Mouse (Mus musculus) embryonic facial prominence, embryonic 14.5 days (tissue): ENCODE data around the gene Pdlim7. TPM values are rescaled to one million over a fixed set of nuclear protein-coding genes. Genes with fewer than 3 reads are reported as not detected.

Source experiments
- ATAC-seq: fragments of 200-750 bp; cut with Nextera tagmentation; 2 replicates; pipeline ENCODE4 v1.8.0; 2017; ENCODE audit warnings: low read depth, moderate number of reproducible peaks, moderate TSS enrichment
- DNase-seq: peaks from one replicate; pipeline ENCODE4 v3.0.0-alpha.2; 2015; ENCODE audit warnings: low spot score
- H3K27ac ChIP-seq: fragments of 300-500 bp; sonication (generic); replicated peaks from 2 replicates; pipeline ENCODE4 v1.5.1; 2014; ENCODE audit warnings: low read depth, mild to moderate bottlenecking, low read length, moderate library complexity
- H3K27me3 ChIP-seq: fragments of 300-500 bp; sonication (generic); replicated peaks from 2 replicates; pipeline ENCODE4 v1.6.1; 2014; ENCODE audit warnings: low read length; ENCODE audit not compliant: control insufficient read depth, insufficient read depth
- H3K36me3 ChIP-seq: fragments of 300-500 bp; sonication (generic); 2 replicates; pipeline ENCODE4 v1.6.1; 2014; ENCODE audit warnings: low read length, mixed read lengths; ENCODE audit not compliant: control insufficient read depth, insufficient read depth
- H3K4me1 ChIP-seq: fragments of 300-500 bp; sonication (generic); 2 replicates; pipeline ENCODE4 v1.6.1; 2014; ENCODE audit warnings: antibody characterized with exemption, low read length; ENCODE audit not compliant: control insufficient read depth, insufficient read depth
- H3K4me2 ChIP-seq: fragments of 300-500 bp; sonication (generic); 2 replicates; pipeline ENCODE4 v1.6.1; 2014; ENCODE audit warnings: low read depth, mild to moderate bottlenecking, low read length, moderate library complexity, mixed read lengths
- H3K4me3 ChIP-seq: fragments of 300-500 bp; sonication (generic); 2 replicates; pipeline ENCODE4 v1.5.1; 2014; ENCODE audit warnings: low read depth, mild to moderate bottlenecking, low read length
- H3K9ac ChIP-seq: fragments of 300-500 bp; sonication (generic); 2 replicates; pipeline ENCODE4 v1.6.1; 2014; ENCODE audit warnings: low read depth, mild to moderate bottlenecking, low read length, moderate library complexity, mixed read lengths
- H3K9me3 ChIP-seq: fragments of 300-500 bp; sonication (generic); 2 replicates; pipeline ENCODE4 v1.6.1; 2016; ENCODE audit warnings: low read length; ENCODE audit not compliant: control insufficient read depth
- WGBS: fragments of 180-500 bp; shearing (Covaris S2); extraction: QIAGEN DNeasy Blood & Tissue Kit; methylation state at CpG from one replicate; pipeline ENCODE4 v1.1.7; 2014; 5-methylcytosine and 5-hydroxymethylcytosine counted together
- microRNA-seq: library from miRNA; unstranded; fragments of <30 nt; microRNA quantifications from one replicate; pipeline ENCODE4, GENCODE M21; 2016; ENCODE audit warnings: borderline number of aligned reads
- polyA plus RNA-seq: library from polyadenylated mRNA; unstranded; fragments of >200 nt; fragmentation: Nextera tagmentation; extraction: Ambion mirVana; gene quantifications from 2 replicates; pipeline ENCODE4 v1.2.1, GENCODE M21; 2014

Gene Pdlim7
- polyA plus RNA-seq, 1 experiment from 2014 or later, result 204 TPM

- Histone ChIP-seq H3K9me3 (no peaks in the 10 kb centered on the region), H3K4me1 (peaks cover 9% of the 10 kb centered on the region), H3K4me3 (peak overlapping the region; percentile 84), H3K36me3 (peaks cover 19% of the 10 kb centered on the region), H3K27me3 (no peaks in the 10 kb centered on the region), H3K27ac (no peak overlapping the region), H3K4me2 (peak overlapping the region; percentile 84), H3K9ac (peak overlapping the region; percentile 96)
- 85% methylated on average over 6 of the region's 6 CpGs for WGBS
- no peak for DNase-seq
- no peak for ATAC-seq
Observed at GRCm38 (mm10) chr13:55446483-55447105, 66.9 kb downstream of the Pdlim7 start.

Small RNAs within 50 kb of the gene (microRNA-seq; reads per million reads assigned to microRNA genes)
- not detected for gene Mir6943
- 22.9 reads per million, percentile 35 among the genes with 10 or more reads in this experiment for gene Mir6944
- gene Mir6945, result 1.5 reads per million

Other genes starting within 250 kb of the Pdlim7 start
- 413 and 451 TPM in 2 replicates for gene Prelid1, start 193.2 kb downstream of the Pdlim7 start, polyA plus RNA-seq
- gene Rab24, start 191.7 kb downstream of the Pdlim7 start, polyA plus RNA-seq, result 92.1 and 102 TPM in 2 replicates
- gene Mxd3, start 183.9 kb downstream of the Pdlim7 start, polyA plus RNA-seq, result 36.0 and 39.4 TPM in 2 replicates
- gene Lman2, start 150.9 kb downstream of the Pdlim7 start, polyA plus RNA-seq, result 102 and 105 TPM in 2 replicates
- gene Rgs14, start 143.9 kb downstream of the Pdlim7 start, polyA plus RNA-seq, result 1.3 and 3.3 TPM in 2 replicates
- not detected in 2 replicates for gene Slc34a1, start 115.5 kb downstream of the Pdlim7 start, polyA plus RNA-seq
- gene Pfn3, start 98.4 kb downstream of the Pdlim7 start, polyA plus RNA-seq, result 0.70 TPM in 1 of 2 replicates, not detected in the other
- not detected in 2 replicates for gene F12, start 86.9 kb downstream of the Pdlim7 start, polyA plus RNA-seq
- 44.0 and 46.6 TPM in 2 replicates for gene Grk6, start 68.6 kb downstream of the Pdlim7 start, polyA plus RNA-seq
- 1.9 and 2.7 TPM in 2 replicates for gene Prr7, start 49.4 kb downstream of the Pdlim7 start, polyA plus RNA-seq
- 141 and 167 TPM in 2 replicates for gene Dbn1, start 25.6 kb downstream of the Pdlim7 start, polyA plus RNA-seq
- 2.5 and 3.8 TPM in 2 replicates for gene Dok3, start 15.6 kb upstream of the Pdlim7 start, polyA plus RNA-seq
- 56.6 and 69.5 TPM in 2 replicates for gene Ddx41, start 23.0 kb upstream of the Pdlim7 start, polyA plus RNA-seq
- gene Fam193b, start 57.4 kb upstream of the Pdlim7 start, polyA plus RNA-seq, result 30.5 and 32.1 TPM in 2 replicates
- gene Tmed9, start 60.1 kb upstream of the Pdlim7 start, polyA plus RNA-seq, result 66.2 and 85.4 TPM in 2 replicates
- 9.3 and 10.3 TPM in 2 replicates for gene B4galt7, start 86.2 kb upstream of the Pdlim7 start, polyA plus RNA-seq
- 57.7 and 59.8 TPM in 2 replicates for gene Caml, start 109.3 kb upstream of the Pdlim7 start, polyA plus RNA-seq
- gene Ddx46, start 121.4 kb upstream of the Pdlim7 start, polyA plus RNA-seq, result 32.0 and 38.7 TPM in 2 replicates
- gene B230219D22Rik, start 179.4 kb upstream of the Pdlim7 start, polyA plus RNA-seq, result 57.5 and 60.8 TPM in 2 replicates
- gene Txndc15, start 201.0 kb upstream of the Pdlim7 start, polyA plus RNA-seq, result 98.9 and 99.8 TPM in 2 replicates
- 45.2 and 49.2 TPM in 2 replicates for gene Pcbd2, start 213.7 kb upstream of the Pdlim7 start, polyA plus RNA-seq